Mouse (Mus musculus): ENCODE data around the gene Dnajc2.

The Dnajc2 gene

GRCm38 (mm10) chr5:21785053-21785452, at the start of gene Dnajc2, which contains the start of gene Psmc2:
Dnajc2 (minus strand) TSS chr5:21785251.
Psmc2 (plus strand) TSS chr5:21785283.
- DNase-seq (ENCODE audit: low spot score in 2 of 2) = peak; percentile 85 to 88

- no peak for DNase-seq (ENCODE audit: low spot score in 2 of 2)
Observed at GRCm38 (mm10) chr5:21831761-21832160, 46.7 kb upstream of the Dnajc2 start.

GRCm38 (mm10) chr5:21828855-21829254, 43.8 kb upstream of the Dnajc2 start:
- DNase-seq (ENCODE audit: low spot score in 2 of 2) = no peak

GRCm38 (mm10) chr5:21827643-21828042, 42.6 kb upstream of the Dnajc2 start:
- DNase-seq (ENCODE audit: low spot score in 2 of 2) = no peak

GRCm38 (mm10) chr5:21826370-21826769, 41.3 kb upstream of the Dnajc2 start:
- no peak for DNase-seq (ENCODE audit: low spot score in 2 of 2)

- peak; percentile 14 to 46 for DNase-seq (ENCODE audit: low spot score in 2 of 2)
Observed at GRCm38 (mm10) chr5:21813994-21814393, 28.9 kb upstream of the Dnajc2 start.

GRCm38 (mm10) chr5:21810924-21811323, 25.9 kb upstream of the Dnajc2 start:
- DNase-seq (ENCODE audit: low spot score in 2 of 2) = no peak

- DNase-seq (ENCODE audit: low spot score in 2 of 2) = no peak
Observed at GRCm38 (mm10) chr5:21804837-21805236, 19.8 kb upstream of the Dnajc2 start.

GRCm38 (mm10) chr5:21803691-21804188, 18.7 kb upstream of the Dnajc2 start:
- no peak for DNase-seq (ENCODE audit: low spot score in 2 of 2)

- no peak for DNase-seq (ENCODE audit: low spot score in 2 of 2)
Observed at GRCm38 (mm10) chr5:21802907-21803306, 17.9 kb upstream of the Dnajc2 start.

- DNase-seq (ENCODE audit: low spot score in 2 of 2) = no peak
Observed at GRCm38 (mm10) chr5:21792166-21792565, 7.1 kb upstream of the Dnajc2 start.

- no peak for DNase-seq (ENCODE audit: low spot score in 2 of 2)
Observed at GRCm38 (mm10) chr5:21789061-21789460, 4.0 kb upstream of the Dnajc2 start.

- DNase-seq (ENCODE audit: low spot score in 2 of 2) = no peak
Observed at GRCm38 (mm10) chr5:21787186-21788105, 2.4 kb upstream of the Dnajc2 start.

GRCm38 (mm10) chr5:21786258-21787185, 1.5 kb upstream of the Dnajc2 start:
- peak; percentile 89 to 92 for DNase-seq (ENCODE audit: low spot score in 2 of 2)

GRCm38 (mm10) chr5:21785776-21786175, 725 bp upstream of the Dnajc2 start:
- no peak for DNase-seq (ENCODE audit: low spot score in 2 of 2)

GRCm38 (mm10) chr5:21784161-21785052, 644 bp downstream of the Dnajc2 start:
- DNase-seq (ENCODE audit: low spot score in 2 of 2) = no peak

- no peak for DNase-seq (ENCODE audit: low spot score in 2 of 2)
Observed at GRCm38 (mm10) chr5:21776491-21776890, 8.6 kb downstream of the Dnajc2 start.

GRCm38 (mm10) chr5:21769841-21770240, 15.2 kb downstream of the Dnajc2 start:
- no peak for DNase-seq (ENCODE audit: low spot score in 2 of 2)

GRCm38 (mm10) chr5:21768506-21768905, 16.5 kb downstream of the Dnajc2 start:
- DNase-seq (ENCODE audit: low spot score in 2 of 2) = no peak

GRCm38 (mm10) chr5:21745966-21746365, 39.1 kb downstream of the Dnajc2 start:
- DNase-seq (ENCODE audit: low spot score in 2 of 2) = no peak

- no peak for DNase-seq (ENCODE audit: low spot score in 2 of 2)
Observed at GRCm38 (mm10) chr5:21744651-21745050, 40.4 kb downstream of the Dnajc2 start.
